Mouse (Mus musculus) c-Kit-positive CD71-positive TER-119-negative erythroid progenitor cells, embryonic 14.5 days (primary cell): ENCODE data around the gene Prrc2c.
"Not testable (repeated sequence)": the region's sequence is repeated elsewhere in the genome, so short reads cannot be mapped to it uniquely, and the experiment has no call there.

ENCODE experiments used
- DNase-seq: peaks from one replicate; pipeline ENCODE4 v3.0.0-alpha.2; 2013; ENCODE audit warnings: low read depth

Gene Prrc2c

DNA sequence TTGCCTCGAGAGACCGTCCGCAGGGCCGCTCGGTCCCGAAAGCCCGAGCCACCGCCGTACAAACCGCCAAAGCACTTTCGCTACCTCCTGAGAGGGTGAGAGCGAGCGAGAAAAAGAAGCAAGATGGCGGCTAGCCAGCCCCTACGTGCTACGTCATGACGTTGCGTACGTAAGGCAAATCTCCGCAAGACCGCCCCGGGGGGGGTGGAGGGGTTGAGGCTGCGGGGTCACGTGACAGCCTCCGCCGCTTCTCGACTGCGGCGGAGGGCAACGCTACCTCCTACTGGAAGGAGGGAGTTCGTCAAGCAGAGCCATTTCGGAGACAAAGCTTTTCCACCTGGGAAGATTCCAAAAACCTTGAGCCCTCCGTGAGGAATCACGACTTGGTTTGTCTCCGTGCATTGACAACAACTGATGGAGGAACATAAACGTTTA lies at the start of gene Prrc2c:
Gene Prrc2c (minus strand): TSS at position 156 of the 435 bp plus-strand sequence.
- DNase-seq = peak; percentile 95

DNA sequence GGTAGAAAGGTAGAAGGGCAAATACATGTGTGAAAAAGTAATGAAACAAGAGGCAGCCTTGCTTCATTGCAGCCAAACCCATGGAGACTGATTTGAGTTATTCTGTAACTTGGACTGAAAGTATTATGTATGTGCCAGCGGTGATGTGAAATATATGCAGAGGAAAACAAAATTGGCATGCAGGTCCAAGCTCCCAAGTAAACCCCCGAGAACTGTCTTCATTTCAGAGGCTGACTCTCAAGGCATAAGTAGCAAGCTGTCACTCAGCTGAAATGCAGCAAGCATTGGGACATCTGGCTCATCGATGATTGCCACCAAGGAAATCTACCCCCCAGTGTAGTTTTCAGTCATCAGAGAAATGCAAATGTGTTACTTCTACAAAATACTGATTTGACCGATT lies 44.9 kb upstream of the Prrc2c start:
- no peak for DNase-seq

DNA sequence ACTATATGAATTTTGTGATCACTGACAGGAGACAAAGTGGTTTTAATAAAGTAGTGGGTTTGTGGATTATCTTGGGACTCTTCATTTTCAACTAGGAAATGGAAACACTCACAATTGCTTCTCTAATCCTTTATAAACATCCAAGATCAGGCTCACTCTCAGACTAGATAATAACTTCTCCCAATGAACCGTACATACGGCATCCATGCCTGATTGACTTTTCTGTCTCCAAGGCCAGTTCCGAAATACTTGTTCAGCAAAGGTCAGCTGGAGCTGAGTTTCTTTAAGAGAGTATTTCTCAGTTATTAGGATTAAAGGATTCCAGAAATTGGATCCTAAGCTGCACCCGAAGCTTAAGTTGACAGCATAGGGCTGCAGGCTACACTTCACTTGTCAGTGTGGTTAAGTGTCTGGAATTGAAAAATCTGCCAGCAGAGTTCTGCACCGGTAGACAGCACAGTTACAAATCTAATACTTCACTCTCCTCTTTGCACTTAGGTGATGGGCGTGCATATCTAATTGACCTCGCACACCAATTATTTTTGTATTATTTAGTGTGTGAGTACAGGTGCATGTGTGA lies 43.4 kb upstream of the Prrc2c start:
- DNase-seq = no peak

DNA sequence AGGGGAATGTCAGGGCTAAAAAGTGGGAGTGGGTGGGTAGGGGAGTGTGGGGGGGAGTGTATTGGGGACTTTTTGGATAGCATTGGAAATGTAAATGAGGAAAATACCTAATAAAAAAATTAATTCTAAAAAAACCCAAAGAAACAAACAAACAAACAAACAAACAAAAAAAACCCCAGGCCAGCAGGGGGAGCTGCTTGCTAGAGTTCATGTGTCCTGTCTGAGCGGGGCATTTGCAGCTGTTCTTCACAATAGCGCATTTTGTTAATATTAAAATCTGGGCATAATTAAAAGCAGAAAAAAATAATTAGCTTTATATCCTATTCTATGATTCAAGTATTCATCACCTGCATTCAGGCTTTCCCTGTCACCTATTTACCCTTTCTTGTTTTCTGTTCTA lies 40.7 kb upstream of the Prrc2c start:
- DNase-seq = not testable (repeated sequence)

DNA sequence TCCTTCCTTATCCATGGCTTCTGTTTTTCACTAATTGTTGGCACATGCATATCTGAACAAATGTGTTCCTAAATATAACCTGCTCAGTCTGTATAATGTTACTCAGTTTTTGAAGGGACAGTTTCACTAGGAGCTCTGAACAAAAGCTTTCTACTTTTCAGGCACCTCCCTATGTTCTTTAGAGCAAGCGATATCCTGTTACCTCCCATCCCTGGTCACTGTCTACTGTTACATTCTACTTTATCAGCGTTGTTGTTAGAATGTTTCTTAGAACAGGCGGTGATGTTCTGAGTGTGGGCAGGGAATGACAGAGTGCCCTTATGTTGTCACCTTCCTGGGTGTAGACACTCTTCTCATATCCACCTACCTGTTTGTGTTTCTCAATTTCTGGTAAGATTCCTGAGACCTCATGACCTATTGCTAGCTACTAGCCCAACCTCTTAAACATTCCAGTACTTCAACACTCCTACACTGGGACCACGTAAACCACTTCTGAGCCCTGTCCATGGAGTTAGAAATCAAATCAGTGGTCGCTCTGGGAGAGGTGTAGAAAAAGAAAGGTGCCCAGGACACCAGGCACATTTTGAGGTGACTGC lies 37.7 kb upstream of the Prrc2c start:
- DNase-seq = no peak

DNA sequence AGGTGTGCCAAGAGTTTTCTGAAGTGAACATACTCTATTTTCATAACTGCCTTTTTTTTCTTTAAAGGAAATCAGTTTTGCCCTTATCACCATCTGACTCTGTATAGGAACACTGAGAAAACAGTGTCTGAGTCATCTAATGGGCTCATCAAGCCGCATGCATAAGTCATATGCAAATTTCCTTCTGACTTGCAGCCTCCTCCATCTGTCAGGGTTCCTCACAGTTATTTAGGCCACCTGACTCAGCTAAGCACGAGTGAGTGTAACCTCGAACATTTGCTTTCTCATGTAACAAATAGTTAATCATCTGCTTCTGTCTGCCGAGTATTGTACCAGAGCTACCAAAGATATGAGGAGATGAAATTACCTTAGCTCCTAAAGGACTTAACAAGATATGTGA lies 33.3 kb upstream of the Prrc2c start:
- DNase-seq = no peak

DNA sequence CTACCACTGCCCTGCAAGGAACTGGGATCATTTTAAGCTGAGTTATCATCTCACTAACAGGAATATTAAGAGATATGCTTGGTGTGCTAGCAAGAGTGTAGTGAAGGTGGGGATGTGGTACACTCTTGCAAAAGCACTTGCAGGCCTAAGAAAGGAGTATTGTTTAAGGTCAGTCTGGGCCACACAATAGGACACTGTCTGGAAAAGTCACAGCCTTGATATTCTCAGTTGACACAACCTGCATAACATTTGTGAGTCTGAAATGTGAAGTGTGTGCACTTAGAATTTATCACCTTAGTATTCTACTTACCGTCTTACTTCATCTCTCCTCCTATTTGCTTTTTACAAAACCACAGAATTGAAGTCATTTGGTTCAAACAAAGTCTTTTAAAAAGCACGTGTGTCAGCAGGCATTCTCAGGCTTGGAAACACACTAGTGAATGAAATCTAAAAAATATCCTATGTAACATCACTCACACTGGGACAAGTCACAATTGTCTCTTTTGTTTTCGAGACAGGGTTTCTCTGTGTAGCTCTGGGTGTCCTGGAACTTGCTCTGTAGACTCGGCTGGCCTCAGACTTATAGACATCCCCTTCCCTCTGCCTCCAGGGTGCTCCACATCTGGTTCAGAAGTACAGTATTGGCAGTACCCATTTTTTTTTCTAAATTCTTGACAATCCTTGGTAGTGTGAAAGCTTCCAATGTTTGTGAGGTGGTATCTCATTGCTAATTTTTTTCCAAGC lies 31.4 kb upstream of the Prrc2c start:
- no peak for DNase-seq

DNA sequence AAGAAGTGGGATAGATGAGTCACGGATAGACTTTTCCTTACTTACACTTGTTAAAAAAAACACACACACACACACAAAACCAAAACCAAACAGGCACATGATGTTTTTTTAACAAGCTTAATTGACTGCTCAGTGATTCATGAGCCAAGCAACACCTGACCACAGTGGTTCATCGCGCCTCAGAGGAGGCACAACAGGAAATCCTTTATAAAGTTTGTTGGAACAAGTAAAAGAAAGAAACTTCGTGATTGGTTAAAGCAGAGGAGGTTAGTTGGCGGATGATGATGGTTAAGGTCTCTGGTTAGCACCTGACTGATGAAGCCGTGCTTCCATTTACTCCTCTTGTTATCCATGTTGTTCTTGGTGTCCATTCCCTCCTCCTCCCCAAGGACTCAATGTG lies 11.7 kb upstream of the Prrc2c start:
- no peak for DNase-seq

DNA sequence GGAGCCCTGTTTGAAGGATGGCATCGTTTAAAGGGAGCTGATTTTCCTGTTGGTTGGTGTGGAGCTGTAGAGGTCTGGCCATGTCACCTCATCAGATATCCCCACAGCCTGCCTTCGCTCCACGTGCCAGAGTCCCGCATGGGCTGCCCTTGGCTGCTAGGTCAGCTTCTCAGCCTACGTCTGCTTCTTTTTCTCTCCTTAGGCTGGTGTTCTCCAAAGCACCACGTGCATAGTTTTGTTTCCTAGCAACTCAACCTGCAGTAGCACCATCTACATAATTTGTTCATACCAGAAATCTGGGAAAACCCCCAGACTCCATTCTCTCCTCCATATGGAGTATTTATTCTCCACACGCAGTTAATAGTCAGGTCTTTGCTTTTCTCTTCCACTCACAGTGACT lies 9.3 kb upstream of the Prrc2c start:
- DNase-seq = no peak

DNA sequence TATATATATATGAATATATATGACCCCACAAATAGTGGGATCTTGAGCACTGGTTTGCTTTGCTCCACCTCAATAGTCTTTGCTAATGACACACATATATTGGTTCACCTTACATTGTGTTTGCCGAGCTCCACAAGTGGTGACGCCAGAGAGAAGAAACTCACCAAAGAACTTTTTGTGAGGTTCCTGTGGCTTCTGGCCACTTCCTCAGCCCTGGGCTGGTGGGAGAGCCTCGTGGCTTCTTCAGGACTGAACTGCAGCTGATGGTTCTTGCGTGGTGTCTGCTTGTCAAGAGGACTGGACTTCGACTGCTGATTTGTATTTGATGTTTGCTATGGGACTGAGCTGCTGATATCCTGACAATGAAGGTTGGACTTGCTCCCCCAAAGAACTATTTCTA lies 8.4 kb upstream of the Prrc2c start:
- DNase-seq = no peak

DNA sequence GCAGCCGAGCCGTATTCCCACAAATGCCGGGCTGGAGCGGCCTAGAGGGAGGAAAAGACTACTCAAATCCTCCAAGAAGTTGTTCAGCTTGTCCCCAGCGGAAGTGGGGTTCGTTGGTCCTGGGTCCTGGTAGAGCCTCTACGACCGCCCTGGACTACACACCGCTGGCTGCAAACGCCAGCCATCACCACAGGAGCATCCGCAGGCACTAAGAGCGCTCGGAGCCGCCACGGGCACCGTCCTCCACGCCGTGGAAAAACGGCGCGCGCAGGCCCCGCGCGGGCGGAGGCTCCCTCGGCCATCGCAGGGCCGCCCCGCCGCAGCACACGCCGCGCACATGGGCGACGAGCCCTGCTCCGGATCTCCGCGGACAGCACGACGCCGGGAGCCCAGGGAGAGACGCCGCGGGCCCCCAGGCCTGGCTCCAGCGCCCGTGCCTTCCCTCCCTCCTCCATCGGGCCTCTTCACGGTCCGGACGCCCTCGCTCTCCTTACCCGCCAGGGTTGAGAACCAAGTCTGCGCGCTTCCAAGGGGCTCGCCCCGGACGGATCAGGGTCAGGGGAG lies 443 bp downstream of the Prrc2c start:
- no peak for DNase-seq

DNA sequence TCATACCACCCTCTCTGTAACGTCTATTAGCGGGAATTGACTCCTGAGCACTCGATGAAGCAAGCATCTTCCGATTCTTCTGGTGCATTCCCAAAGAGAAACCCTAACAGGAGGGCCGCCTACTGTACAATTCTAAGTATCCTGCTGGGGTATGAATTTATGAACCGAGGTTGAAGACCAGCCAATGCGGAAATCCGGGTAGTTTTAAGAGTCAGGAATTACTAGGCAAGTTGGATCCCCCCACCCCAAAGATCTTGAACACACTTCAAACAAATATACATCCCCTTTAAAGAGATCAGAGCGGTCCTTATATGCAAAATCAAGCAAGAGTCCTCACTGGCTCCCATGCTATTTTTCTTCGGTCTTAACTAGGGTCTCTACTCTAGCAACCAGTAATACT lies 950 bp downstream of the Prrc2c start:
- no peak for DNase-seq

DNA sequence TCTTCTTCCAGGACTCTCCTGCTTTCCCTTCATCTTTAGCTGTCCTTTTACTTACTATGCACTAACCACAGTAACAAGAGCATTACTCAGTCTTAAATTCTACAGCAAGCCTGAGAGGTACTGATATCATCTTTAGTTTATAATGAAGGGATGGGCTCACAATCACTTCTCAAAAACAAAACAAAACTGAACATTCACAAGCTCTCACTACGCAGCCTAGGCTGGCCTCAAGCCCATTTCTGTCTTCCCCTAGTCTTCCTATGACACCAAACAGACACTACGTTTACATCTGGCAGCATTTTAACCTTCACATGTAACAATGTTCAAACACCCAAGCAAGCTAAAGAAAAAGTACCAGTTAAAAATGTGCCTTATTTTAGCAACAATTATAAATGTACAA lies 1.9 kb downstream of the Prrc2c start:
- no peak for DNase-seq

DNA sequence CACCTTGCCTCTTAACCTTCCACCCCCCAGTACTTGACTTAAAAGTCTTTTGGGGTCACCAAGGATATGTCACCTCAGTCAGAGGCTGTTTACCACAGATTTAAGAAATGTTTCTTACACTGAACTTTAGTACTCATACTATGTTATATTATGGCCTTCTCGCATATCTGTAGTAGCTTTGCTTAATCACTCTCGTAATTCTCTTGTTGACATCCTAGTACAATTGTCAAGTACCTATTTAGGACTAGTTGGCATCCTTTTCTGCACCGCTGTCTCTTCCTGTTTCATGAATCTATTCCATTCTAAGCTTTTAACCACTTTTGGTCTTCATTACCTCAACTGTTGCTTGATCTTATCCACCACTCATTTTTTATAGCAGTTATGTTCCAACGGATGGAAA lies 5.3 kb downstream of the Prrc2c start:
- no peak for DNase-seq

DNA sequence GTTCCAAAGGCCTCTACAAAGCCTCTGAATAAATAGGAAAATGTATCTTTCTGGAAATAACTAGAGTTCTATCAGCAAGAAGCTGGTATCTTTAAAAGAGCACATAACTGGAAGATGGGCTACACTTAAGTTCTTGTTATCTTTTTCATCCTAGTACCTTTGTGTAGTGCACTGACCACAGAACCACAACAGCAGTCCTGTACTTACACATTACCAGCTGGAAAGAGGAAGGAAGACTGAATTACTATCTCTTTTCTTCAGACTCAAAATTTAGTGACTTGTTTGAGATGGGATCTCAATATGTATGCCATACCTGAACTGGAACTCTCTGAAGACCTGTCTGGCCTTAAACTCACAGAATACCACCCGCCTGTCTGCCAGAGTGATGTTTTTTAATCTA lies 6.1 kb downstream of the Prrc2c start:
- no peak for DNase-seq

DNA sequence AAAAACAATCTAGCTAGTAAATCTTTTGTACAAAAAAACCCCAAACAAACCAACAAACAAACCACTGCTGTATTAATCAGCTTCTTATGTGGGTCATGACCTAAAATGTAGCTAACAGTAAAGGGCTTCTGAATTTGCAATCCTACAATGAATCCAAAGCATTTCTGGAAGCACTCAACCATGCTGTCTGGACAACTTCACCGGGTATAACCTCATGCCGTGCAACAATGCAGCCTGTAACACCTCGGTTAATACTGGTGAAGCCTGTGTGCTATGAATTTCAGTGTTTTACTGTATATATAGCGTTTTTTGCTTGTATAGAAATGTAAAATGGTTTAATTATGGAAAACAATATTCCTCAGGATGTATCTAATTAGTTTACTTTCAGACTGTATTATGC lies 8.3 kb downstream of the Prrc2c start:
- no peak for DNase-seq

DNA sequence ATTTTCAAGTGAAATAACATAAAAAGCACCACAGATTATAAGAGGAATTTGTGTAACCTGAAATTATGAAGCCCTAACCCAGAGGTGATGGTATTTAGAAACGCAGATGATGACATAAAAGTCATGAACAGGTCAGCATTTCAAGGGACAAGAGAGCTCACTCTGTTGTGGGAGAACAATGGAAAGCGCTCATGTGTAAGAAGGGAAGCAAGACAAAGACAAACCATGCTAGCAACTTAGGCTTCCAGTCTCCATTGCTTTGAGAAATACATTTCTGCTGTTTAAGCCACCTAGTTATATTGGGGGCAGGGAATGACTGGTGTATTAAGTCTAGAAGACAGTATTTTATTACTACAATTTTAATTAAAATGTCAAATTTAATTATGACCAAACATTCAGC lies 10.9 kb downstream of the Prrc2c start:
- DNase-seq = no peak

DNA sequence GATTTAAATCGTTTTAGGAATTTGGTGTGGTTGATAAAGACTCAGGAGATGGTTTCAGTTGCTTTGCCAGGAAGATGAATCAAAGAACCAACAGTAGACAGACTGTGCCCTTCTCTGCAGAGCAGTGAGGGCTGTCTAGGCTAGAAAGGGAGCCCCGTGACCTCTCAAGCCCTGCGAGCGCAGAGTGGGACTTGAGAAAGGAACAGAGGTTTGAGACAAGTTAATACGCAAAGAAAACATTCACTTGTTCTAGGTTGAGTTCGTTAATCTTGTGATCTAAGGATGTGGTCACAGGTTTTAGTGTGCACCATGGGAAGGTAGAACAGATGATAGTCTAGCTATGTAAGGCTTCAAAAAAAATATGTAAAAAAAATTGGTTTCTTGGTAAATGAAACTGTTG lies 12.4 kb downstream of the Prrc2c start:
- no peak for DNase-seq

DNA sequence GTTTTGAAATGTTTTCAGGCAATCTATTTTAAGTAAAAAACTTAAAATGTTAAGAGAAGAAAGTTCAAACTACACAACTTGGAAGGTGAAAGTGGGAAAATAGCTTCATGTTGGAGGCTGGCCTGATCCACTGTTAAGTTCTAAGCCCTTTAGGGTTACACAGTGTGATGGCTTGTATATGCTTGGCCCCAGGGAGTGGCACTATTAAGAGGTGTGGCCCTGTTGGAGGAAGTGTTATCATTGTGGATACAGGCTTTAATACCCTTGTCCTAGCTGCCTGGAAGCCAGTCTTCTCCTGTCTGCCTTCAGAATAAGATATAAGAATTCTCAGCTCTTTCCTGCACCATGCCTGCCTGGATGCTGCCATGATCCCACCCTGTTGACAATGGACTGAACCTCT lies 16.7 kb downstream of the Prrc2c start:
- peak; percentile 31 for DNase-seq

DNA sequence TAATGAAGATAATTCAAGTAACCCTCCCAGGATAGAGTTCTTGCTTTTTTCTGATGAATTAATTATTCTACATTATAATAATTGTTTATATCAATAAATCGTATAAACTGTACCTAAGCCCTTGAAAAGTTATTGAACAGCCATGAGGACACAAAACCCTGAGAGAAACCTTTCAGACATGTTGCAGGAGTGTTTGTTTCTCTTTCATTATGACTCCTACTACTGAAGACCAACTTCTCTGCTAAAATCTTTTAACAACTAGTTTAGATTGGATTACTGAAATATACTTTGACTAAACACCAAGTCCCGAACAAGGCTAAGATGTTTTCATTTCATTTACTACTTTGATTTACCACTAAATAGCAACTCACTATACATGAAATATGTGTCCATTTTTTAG lies 19.7 kb downstream of the Prrc2c start:
- DNase-seq = no peak

DNA sequence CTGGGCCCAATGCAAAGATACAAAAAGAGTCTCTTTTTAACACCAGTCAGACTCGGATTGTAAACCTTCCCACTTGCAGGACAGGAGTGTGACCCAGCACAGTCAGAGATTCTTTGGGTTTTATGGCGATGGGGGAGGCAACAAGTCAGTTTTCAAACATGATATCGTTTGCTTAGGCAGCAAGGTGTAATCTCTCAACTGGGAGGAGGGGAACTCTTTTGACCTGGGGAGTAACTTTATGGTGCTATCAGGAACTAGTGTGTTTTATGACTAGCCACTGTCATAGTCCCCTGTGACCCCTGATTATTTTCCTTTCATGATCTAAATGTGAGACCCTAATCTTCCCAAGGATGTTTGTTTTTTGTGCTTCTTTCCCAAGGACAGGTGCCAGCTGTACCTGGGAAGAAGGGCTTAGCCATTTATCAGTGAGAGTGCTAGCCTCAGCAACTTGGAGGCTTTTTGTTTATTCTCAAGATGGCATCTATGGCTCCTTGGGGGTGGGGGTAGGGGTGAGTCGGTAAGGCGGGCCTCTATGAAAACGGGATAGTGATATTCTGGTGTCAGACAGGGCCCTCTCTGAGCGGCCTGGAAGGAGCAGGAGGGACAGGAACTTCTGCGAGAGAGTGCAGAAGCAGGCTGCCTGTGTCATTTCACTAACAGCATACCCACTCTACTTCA lies 39.8 kb downstream of the Prrc2c start:
- DNase-seq = no peak

DNA sequence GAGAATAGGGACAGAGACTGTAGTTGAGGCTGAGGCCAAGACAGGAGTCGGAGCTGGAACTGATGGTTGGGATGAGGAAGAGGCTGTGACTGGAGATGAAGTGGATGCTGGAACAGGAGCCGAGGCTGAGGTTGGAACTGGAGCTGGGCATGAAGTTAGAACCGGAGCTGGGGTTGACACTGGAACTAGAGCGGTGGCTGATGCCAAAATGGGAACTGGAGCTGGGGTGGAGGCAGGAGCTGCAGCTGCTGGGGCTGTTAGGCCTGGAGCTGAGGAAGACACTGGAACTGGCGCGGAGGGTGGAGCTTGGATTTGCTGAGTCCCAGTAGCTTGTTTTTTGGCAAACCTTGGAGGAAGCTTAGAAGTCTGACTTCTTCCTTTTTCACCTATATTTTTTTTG lies 42.5 kb downstream of the Prrc2c start:
- no peak for DNase-seq

DNA sequence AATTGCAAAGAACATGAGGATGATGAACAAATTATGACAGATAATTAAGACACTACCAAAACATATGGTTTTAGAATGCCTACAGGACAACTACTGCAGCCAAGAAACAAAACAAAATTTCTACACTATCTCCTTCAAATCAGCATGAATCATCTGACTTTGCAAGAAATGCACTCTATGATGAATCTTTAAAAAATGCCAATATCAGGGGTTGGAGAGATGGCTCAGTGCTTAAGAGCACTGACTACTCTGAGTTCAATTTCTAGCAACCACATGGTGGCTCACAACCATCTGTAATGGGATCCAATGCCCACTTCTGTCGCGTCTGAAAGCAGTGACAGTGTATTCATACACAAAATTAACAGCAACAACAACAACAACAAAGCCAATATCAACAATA lies 46.6 kb downstream of the Prrc2c start:
- no peak for DNase-seq
